Mouse (Mus musculus) stomach, embryonic 15.5 days (tissue): ENCODE results near the gene Cfap58. TPM values are rescaled to one million over a fixed set of nuclear protein-coding genes. Genes with fewer than 3 reads are reported as not detected.

Experiments used
- ATAC-seq: fragments of 200-750 bp; cut with Nextera tagmentation; 2 replicates; pipeline ENCODE4 v1.8.0; 2017; ENCODE audit warnings: low read depth, moderate number of reproducible peaks, moderate TSS enrichment; ENCODE audit not compliant: insufficient read depth, low FRiP score
- H3K27ac ChIP-seq: fragments of 300-500 bp; sonication (generic); 2 replicates; pipeline ENCODE4 v1.5.1; 2015; ENCODE audit warnings: mild to moderate bottlenecking, inconsistent platforms
- H3K27me3 ChIP-seq: fragments of 300-500 bp; sonication (generic); replicated peaks from 2 replicates; pipeline ENCODE4 v1.6.1; 2015; ENCODE audit warnings: inconsistent platforms
- H3K36me3 ChIP-seq: fragments of 300-500 bp; sonication (generic); 2 replicates; pipeline ENCODE4 v1.6.1; 2015; ENCODE audit warnings: inconsistent platforms
- H3K4me1 ChIP-seq: fragments of 300-500 bp; sonication (generic); 2 replicates; pipeline ENCODE4 v1.6.1; 2015; ENCODE audit warnings: inconsistent platforms
- H3K4me2 ChIP-seq: fragments of 300-500 bp; sonication (generic); 2 replicates; pipeline ENCODE4 v1.6.1; 2015; ENCODE audit warnings: mild to moderate bottlenecking, inconsistent platforms
- H3K4me3 ChIP-seq: fragments of 300-500 bp; sonication (generic); replicated peaks from 2 replicates; pipeline ENCODE4 v1.5.1; 2015; ENCODE audit warnings: inconsistent platforms
- H3K9ac ChIP-seq: fragments of 300-500 bp; sonication (generic); 2 replicates; pipeline ENCODE4 v1.6.1; 2015; ENCODE audit warnings: inconsistent platforms
- H3K9me3 ChIP-seq: fragments of 300-500 bp; sonication (generic); 2 replicates; pipeline ENCODE4 v1.6.1; 2016; ENCODE audit warnings: inconsistent platforms
- WGBS: fragments of 180-500 bp; shearing (Covaris S2); methylation state at CpG from one replicate; pipeline ENCODE4 v1.1.7; 2015; 5-methylcytosine and 5-hydroxymethylcytosine counted together
- polyA plus RNA-seq: library from polyadenylated mRNA; unstranded; fragments of >200 nt; fragmentation: Nextera tagmentation; extraction: Ambion mirVana; gene quantifications from 2 replicates; pipeline ENCODE4 v1.2.1, GENCODE M21; 2015

Gene Cfap58
- polyA plus RNA-seq, 1 experiment from 2014 or later, result not detected

DNA sequence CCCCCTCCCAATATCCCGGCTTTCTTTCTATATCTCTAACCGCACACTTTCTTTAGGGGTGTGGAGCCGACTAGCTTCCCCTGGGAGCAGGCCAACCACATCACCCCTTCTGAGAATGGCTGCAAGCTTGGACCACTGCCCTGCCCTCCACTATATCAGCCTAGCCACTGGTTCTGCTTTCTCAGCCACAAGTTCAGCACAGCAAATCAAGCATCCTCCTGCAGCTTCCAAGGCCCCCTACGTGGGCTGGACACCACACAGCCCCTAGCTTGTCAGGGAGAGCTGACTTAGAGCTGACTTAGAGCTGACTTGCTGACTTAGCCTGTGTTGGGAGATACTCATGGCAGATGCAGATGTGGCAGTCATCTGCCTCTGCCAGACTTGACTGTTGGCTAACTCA, 32.4 kb upstream of the Cfap58 start:
- ATAC-seq, result no peak
- peaks cover 49% of the 10 kb centered on the region for H3K4me1 ChIP-seq

DNA sequence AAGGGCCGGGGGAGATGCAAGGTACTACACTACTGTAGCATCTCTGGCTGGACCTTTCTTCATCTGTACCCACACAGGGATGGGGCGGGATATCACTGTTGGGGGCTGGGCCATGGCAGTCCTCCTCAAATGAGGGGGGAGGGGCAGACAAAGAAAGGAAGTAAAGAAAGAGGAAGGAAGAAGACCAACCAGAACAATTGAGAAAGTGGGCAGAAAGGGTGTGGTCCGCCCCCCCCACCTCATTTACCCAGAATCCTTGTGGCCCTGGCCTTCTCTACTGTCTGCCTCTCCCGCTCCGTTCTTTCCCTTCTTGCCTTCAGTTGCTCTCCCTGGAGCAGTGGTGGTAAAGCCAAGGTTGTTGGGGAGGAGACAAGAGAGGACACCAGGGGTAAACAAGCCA, 31.9 kb upstream of the Cfap58 start:
- no peaks in the 10 kb centered on the region for H3K27me3 ChIP-seq
- H3K9ac ChIP-seq, result no peak overlapping the region
- H3K4me1 ChIP-seq, result peaks cover 49% of the 10 kb centered on the region
- no peaks in the 10 kb centered on the region for H3K9me3 ChIP-seq
- ATAC-seq, result no peak
- no peak overlapping the region for H3K27ac ChIP-seq
- H3K4me2 ChIP-seq, result no peak overlapping the region
- WGBS, result 85% methylated on average over 5 of the region's 5 CpGs
- H3K4me3 ChIP-seq, result no peak overlapping the region
- H3K36me3 ChIP-seq, result no peaks in the 10 kb centered on the region

More for the DNA sequence above, 32.4 kb upstream of the Cfap58 start:
- Histone ChIP-seq H3K4me2 (no peak overlapping the region), H3K4me3 (no peak overlapping the region), H3K27me3 (no peaks in the 10 kb centered on the region), H3K9ac (no peak overlapping the region), H3K36me3 (no peaks in the 10 kb centered on the region), H3K27ac (no peak overlapping the region), H3K9me3 (no peaks in the 10 kb centered on the region)
- WGBS, result 71% methylated on average over 4 of the region's 4 CpGs

DNA sequence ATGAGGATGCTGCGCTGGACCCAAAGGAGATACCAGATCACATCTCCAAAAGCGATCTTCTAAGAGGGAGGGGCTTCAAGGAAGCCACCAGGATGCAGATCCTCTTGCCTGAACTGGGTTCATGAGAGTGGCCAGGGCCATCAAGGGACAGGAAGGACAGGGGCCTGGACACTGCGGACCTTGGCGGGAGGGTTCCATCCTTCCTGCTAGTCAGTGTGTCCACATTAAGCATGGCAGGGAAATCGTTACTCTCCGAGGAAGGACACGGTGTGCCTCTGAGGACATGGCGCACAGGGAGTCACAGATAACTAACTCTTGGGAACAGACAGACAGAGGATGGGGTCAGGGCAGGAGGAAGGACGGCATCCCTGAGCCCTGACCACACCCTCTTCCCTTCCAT, 29.9 kb upstream of the Cfap58 start:
- H3K27ac ChIP-seq, result no peak overlapping the region
- ATAC-seq, result no peak
- no peak overlapping the region for H3K4me3 ChIP-seq
- no peak overlapping the region for H3K4me2 ChIP-seq
- 88% methylated on average over 9 of the region's 9 CpGs for WGBS
- no peak overlapping the region for H3K9ac ChIP-seq
- no peaks in the 10 kb centered on the region for H3K27me3 ChIP-seq
- H3K9me3 ChIP-seq, result no peaks in the 10 kb centered on the region
- peaks cover 40% of the 10 kb centered on the region for H3K4me1 ChIP-seq
- H3K36me3 ChIP-seq, result no peaks in the 10 kb centered on the region

DNA sequence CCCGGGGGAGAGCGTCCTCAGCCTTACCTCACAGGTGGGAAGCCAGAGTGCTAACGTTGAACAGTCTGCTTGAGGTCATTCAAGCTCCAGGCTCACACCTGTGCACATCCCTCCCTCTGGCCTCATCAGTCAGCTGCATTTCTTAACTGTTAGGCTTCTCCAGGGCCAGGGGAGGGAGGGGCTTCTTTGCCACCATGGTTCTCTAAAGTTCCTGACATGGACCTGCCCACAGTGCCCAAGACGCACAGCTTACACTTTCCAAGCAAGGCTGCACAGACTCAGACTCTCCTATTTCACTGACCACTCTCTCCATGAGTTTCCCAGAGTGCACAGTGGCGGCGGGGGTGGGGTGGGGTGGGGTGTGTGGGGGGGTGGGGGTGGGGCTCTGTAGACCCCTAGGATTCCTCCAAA, 28.5 kb upstream of the Cfap58 start:
- H3K9me3 ChIP-seq, result no peaks in the 10 kb centered on the region
- WGBS, result 22% methylated on average over 6 of the region's 6 CpGs
- no peak overlapping the region for H3K9ac ChIP-seq
- H3K4me2 ChIP-seq, result peak overlapping the region; percentile 44
- peaks cover 30% of the 10 kb centered on the region for H3K4me1 ChIP-seq
- no peak for ATAC-seq
- no peak overlapping the region for H3K27ac ChIP-seq
- H3K36me3 ChIP-seq, result no peaks in the 10 kb centered on the region
- no peaks in the 10 kb centered on the region for H3K27me3 ChIP-seq
- no peak overlapping the region for H3K4me3 ChIP-seq

DNA sequence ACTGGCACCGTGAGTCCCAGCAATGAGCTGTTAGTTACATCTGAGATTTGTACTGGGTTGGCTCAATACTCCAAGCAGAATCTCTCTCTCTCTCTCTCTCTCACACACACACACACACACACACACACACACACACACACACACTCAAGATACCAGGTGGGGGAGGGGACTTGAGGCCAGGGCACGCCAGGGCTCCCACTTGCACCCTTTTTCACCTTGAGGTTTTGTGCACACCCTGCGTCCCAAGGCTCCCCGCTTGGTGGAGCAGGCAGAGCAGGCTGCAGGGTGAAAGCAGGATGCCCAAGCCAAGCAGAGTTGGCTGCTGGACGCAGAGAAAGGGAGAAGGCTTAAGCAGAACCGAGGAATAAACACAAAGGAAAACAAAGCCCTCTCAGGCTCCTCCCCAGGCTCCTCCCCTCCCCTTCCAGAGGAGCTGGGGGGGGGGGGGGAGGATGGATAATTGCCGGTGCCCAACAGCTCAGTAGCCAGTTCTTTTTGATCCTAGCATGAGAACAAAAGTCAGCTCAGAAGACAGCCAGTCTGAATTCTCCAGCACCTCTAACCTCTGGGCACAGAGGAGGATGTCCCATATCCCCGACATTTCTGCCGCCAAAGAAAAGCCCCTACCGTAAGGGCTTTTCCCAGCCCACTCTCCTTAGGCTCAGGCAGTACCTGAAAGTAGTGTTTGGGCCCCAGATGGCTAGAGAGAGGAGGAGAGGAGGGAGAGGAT, 27.9 kb upstream of the Cfap58 start:
- 10% methylated on average over 10 of the region's 10 CpGs for WGBS
- Histone ChIP-seq H3K27me3 (no peaks in the 10 kb centered on the region), H3K9ac (no peak overlapping the region), H3K4me3 (peak overlapping the region; percentile 13; the same call in 1 of the 2 replicates), H3K9me3 (no peaks in the 10 kb centered on the region), H3K4me2 (peak overlapping the region; percentile 44), H3K27ac (peak overlapping the region; percentile 67), H3K4me1 (peaks cover 30% of the 10 kb centered on the region), H3K36me3 (no peaks in the 10 kb centered on the region)
- no peak for ATAC-seq

DNA sequence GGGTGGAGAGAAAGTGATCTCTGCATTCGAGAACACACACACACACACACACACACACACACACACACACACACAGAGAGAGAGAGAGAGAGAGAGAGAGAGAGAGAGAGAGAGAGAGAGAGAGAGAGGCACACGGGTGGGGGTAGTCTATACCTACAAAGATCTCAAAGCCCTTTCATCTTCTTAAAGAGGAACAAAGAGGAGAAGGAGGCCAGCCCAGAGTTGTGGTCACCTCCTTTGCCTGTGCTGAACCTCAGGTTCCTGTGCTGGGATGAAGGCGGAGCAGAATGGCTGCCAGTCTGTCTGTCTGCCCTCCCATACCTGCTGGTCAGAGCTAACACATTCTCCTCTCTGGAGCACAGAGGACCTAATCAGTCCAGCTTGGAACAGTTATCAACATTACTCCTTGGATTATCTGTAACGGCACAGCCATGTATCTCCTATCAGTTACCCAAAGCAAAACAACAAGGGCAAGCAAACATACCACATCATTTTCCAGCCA, 27.3 kb upstream of the Cfap58 start:
- H3K4me3 ChIP-seq, result no peak overlapping the region
- no peak overlapping the region for H3K27ac ChIP-seq
- peak overlapping the region; percentile 44 for H3K4me2 ChIP-seq
- 49% methylated on average over 3 of the region's 4 CpGs for WGBS
- H3K9ac ChIP-seq, result no peak overlapping the region
- H3K36me3 ChIP-seq, result no peaks in the 10 kb centered on the region
- no peaks in the 10 kb centered on the region for H3K27me3 ChIP-seq
- H3K9me3 ChIP-seq, result no peaks in the 10 kb centered on the region
- H3K4me1 ChIP-seq, result peaks cover 28% of the 10 kb centered on the region
- ATAC-seq, result peak; percentile 23; the same call in 1 of the 2 replicates

DNA sequence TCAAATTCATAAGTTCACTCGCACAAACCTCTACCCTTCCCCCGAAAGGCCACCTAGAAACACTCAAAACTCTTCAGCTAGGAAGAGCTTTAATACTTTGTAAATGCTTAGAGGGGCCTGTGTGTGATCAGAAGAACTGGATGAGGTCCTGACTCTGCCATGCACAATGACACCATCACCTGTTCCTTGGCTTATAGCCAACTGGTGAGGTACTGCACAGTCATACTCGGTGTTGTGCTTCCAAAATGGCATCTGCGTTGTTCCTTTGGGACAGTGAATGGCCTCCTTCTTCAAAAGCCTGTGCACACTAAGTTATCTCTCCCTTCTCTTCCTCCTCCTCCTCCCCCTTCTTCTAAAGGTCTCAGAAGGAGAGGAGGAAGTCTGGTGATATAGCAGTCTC, 26.7 kb upstream of the Cfap58 start:
- H3K9ac ChIP-seq, result no peak overlapping the region
- WGBS, result 82% methylated on average over 4 of the region's 4 CpGs
- H3K4me2 ChIP-seq, result no peak overlapping the region
- H3K4me3 ChIP-seq, result no peak overlapping the region
- H3K9me3 ChIP-seq, result no peaks in the 10 kb centered on the region
- ATAC-seq, result no peak; the same call in 1 of the 2 replicates
- peaks cover 23% of the 10 kb centered on the region for H3K4me1 ChIP-seq
- H3K36me3 ChIP-seq, result no peaks in the 10 kb centered on the region
- no peak overlapping the region for H3K27ac ChIP-seq
- H3K27me3 ChIP-seq, result no peaks in the 10 kb centered on the region

DNA sequence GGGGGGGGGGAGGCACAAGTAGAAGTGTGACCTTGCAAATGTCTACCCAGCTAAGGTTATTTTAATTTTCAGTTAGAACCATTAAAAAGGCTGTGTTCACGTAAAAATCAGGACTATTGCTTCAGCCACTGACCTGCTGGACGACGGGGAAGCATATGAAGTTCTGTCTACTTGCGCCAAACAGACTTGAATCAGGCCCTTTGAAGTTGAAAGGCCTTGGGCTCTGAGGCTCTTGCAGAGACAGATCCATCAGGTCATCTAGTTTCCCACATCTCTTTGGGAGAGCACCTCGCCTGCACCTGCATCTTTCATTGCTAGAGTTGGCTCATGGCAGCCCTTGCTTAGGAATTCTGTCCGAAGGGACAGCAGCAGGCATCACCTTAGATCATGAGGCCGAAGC, 24.1 kb upstream of the Cfap58 start:
- H3K9ac ChIP-seq, result no peak overlapping the region
- H3K4me1 ChIP-seq, result peaks cover 39% of the 10 kb centered on the region
- H3K4me3 ChIP-seq, result no peak overlapping the region
- H3K27ac ChIP-seq, result no peak overlapping the region
- no peaks in the 10 kb centered on the region for H3K36me3 ChIP-seq
- 90% methylated on average over 7 of the region's 7 CpGs for WGBS
- H3K4me2 ChIP-seq, result no peak overlapping the region
- H3K9me3 ChIP-seq, result no peaks in the 10 kb centered on the region
- H3K27me3 ChIP-seq, result no peaks in the 10 kb centered on the region
- ATAC-seq, result no peak

DNA sequence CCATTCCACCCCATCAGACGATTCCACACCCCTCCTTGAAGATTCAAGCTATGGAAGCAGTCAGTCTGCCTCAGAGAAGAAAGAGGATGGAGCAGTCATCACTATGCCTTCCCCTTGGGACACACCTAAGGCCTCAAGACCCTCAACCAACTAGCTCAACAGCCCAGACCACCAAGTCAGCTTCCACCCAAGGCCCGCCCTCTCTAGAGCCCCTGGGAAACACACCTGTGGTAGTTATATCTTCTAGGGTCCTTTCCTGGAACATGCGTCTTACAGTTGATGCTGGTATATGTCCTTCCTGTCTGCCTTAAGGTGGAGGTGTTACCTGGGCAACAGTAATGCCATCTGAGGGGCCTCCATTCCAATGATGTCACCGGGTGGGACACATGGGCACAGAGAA, 23.3 kb upstream of the Cfap58 start:
- H3K27ac ChIP-seq, result no peak overlapping the region
- H3K27me3 ChIP-seq, result no peaks in the 10 kb centered on the region
- H3K4me3 ChIP-seq, result no peak overlapping the region
- ATAC-seq, result no peak
- peaks cover 34% of the 10 kb centered on the region for H3K4me1 ChIP-seq
- 89% methylated on average over 4 of the region's 4 CpGs for WGBS
- H3K9me3 ChIP-seq, result no peaks in the 10 kb centered on the region
- H3K36me3 ChIP-seq, result no peaks in the 10 kb centered on the region
- H3K4me2 ChIP-seq, result no peak overlapping the region
- no peak overlapping the region for H3K9ac ChIP-seq

DNA sequence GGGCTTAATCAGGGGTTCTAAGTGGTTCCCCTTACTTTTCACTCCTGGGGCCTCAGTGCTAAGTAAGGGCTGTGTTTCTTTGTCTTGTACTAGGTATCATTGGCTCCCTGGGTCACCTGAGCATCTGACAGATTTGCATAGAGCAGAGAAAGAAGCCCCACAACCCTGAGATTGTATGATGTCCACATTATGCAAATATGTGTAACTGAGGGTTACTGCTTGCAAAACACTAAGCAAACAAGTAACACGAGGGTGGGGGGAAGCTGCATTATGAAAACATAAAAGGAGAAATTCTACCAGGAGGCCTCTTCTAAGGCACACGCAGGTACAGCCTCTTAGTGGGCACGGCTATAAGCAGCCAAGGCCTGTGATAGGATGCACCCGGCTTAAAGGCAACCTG, 22.2 kb upstream of the Cfap58 start:
- Histone ChIP-seq H3K4me1 (peaks cover 32% of the 10 kb centered on the region), H3K27me3 (no peaks in the 10 kb centered on the region), H3K9ac (no peak overlapping the region), H3K27ac (no peak overlapping the region), H3K9me3 (no peaks in the 10 kb centered on the region), H3K4me2 (no peak overlapping the region), H3K4me3 (no peak overlapping the region), H3K36me3 (no peaks in the 10 kb centered on the region)
- 84% methylated on average over 4 of the region's 4 CpGs for WGBS
- ATAC-seq, result no peak

DNA sequence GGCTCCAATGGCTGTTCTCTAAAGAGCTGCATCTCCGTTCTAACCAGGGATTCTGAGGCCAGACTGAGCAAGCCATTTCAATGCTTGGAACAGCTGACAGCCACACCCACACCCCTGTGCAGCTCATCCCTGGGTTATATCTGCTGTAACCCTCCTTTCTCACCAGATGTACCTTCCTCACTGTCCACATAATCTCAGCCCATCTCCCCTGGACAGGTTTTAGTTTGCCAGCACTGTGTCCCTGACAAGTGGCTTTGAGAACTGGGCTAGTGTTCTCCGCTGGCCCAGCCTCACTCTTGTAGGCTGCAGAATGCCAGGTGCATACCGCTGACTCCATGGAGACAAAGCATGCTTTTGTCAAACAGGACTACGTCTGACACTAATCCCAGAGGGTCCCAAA, 20.1 kb upstream of the Cfap58 start:
- Histone ChIP-seq H3K9ac (no peak overlapping the region), H3K9me3 (no peaks in the 10 kb centered on the region), H3K4me1 (peaks cover 31% of the 10 kb centered on the region), H3K4me2 (peak overlapping the region; percentile 86), H3K4me3 (peak overlapping the region; percentile 93; the same call in 1 of the 2 replicates), H3K27me3 (no peaks in the 10 kb centered on the region), H3K27ac (no peak overlapping the region), H3K36me3 (no peaks in the 10 kb centered on the region)
- ATAC-seq, result no peak
- 36% methylated on average over 4 of the region's 4 CpGs for WGBS

DNA sequence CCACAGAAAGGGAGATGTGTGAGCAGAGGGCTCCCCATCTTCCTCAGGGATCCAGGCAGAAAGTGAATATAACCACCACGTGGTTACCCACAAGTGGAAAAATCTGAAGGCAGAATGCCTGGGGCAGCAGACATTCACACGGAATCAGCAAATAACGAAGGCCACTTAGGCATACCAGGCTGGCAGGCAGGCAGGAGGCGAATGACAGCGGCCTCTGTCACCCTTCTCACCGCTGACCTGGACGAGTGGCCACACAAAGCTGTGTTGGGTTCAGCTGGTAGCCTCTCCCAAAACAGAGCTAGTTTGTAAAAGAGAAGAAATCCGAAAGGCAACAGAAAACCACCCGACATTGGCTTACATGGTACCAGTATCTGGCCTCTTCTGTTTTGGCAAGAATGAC, 19.5 kb upstream of the Cfap58 start:
- WGBS, result 19% methylated on average over 9 of the region's 9 CpGs
- H3K27me3 ChIP-seq, result no peaks in the 10 kb centered on the region
- H3K9me3 ChIP-seq, result no peaks in the 10 kb centered on the region
- peak overlapping the region; percentile 86 for H3K4me2 ChIP-seq
- no peak for ATAC-seq
- H3K4me1 ChIP-seq, result peaks cover 28% of the 10 kb centered on the region
- H3K4me3 ChIP-seq, result peak overlapping the region; percentile 93
- H3K9ac ChIP-seq, result peak overlapping the region; percentile 95; the same call in 1 of the 2 replicates
- H3K27ac ChIP-seq, result peak overlapping the region; percentile 97; the same call in 1 of the 2 replicates
- H3K36me3 ChIP-seq, result no peaks in the 10 kb centered on the region
